Mouse (Mus musculus) adrenal gland, adult 8-10 months (tissue): ENCODE data around the gene Gm6871. TPM values are rescaled to one million over a fixed set of nuclear protein-coding genes. Genes with fewer than 3 reads are reported as not detected.
"Not testable (repeated sequence)": the region's sequence is repeated elsewhere in the genome, so short reads cannot be mapped to it uniquely, and the experiment has no call there.

Experiments used
- DNase-seq: peaks from one replicate; pipeline ENCODE4 v3.0.0; 2022
- total RNA-seq, 4 experiments: library from RNA; stranded (reverse); gene quantifications; 2 replicates each; pipeline ENCODE4 v1.2.4; 2022

Gene Gm6871
- under 1 TPM; 0.55 to 0.67 (median 0.57) TPM for total RNA-seq

GRCm38 (mm10) chr7:41573562-41573961, at the start of gene Gm6871:
Gene Gm6871, minus strand, starts transcription at chr7:41573662.
- DNase-seq = not testable (repeated sequence)

DNA sequence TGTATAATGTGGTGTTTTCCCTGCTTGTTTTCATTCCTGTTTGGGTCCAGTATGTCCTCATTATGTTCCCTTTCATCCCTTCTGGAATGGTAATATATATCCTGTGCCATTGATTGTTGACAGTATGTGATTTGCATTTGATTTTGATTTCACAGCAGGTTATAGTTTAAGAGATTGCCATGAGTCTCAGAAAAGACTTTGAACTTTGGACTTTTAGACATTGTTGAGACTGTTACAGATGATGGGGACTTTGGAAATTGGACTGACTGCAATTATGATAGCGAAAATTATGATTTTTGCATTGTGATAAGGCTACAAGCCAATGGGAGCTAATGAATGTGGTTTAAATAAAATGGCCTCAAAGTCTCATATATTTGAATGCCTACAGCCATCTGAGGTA, 42.8 kb upstream of the Gm6871 start:
- DNase-seq = not testable (repeated sequence)

DNA sequence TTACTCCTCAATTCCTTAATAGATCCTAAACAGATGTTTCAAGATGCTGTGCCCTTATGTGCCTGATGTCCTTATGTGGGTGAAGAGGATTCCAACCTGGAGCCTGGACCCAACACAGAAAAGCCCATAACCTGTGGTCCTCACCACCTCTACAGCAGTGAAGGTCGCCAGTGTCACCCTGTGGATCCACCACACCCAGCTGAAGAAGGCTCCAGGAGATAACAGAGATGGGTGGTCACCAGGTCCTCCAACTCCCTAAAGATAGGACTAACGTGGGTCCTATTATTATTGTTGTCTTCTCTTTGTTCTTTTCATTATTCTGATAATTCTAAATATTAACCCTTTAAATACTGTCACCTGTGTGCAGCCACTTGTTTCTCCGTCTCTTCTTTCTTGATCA, 38.2 kb upstream of the Gm6871 start:
- no peak for DNase-seq

DNA sequence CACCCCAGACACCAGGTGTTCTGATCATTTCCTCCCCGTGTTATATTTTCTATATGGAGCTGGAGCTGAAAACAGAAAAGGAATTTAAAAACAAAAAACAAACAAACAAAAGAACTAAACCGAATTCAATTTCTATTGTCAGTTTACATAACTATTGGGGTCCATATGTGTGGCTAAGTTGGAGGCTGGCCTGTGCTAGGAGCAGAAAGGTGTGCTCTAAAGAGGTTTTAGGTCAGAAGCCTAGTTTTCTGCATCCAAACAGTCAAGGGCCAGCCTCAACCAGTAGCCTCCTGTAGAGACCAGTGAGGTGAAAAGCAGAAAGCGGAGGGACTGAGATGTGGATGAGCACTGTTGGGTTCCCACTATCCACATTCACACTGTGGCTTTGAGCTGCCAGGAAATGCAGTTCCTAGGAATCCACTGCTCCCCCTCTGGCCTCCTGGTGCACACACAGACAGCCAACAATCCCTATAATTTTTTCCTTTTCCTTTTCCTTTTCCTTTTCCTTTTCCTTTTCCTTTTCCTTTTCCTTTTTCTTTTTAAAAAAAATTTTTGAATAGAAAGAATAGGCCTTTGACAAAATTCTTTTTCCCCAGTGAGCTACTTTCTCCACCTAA, 26.6 kb upstream of the Gm6871 start:
- no peak for DNase-seq

GRCm38 (mm10) chr7:41599034-41599813, 25.8 kb upstream of the Gm6871 start, which contains the start of gene 2610021A01Rik:
Gene 2610021A01Rik, plus strand, starts transcription at chr7:41599230.
- peak; percentile 94 for DNase-seq

DNA sequence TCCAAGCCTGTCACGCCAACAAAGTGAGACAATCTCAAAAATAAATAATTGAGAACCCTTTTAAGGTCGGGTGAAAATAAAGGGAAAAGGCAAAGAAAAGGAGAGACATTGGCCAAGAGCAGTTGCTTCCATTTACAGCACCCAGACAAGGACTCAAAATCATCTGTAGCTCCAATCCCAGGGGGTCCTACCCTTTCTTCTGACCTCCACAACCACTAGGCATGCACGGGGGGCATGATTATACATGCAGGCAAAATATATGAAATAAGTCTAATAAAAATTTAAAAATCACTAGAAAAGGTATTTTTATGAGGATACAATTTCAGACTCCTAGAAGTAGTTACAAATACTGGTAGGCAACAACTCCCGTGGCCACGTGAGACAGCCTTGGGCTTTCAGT, 25.2 kb upstream of the Gm6871 start:
- DNase-seq = no peak

DNA sequence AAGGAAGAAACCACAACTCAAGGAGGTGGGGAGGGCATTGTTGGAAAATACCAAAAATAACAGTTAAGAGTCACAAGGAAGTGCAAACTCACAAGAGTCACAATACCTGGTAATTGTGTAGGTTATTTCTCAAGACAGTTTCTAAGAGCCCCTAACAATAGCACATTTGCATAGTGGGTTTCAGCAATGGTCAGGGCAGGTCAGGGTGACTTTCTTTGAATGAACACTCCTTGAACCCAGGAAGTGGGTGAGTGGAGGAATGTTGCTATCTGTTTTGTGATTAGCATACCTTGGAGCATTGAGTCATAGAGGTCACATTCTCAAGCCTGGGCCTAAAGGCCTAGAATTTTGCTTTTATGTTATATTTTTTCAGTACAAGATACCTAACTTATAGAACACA, 14.4 kb upstream of the Gm6871 start:
- DNase-seq = not testable (repeated sequence)

DNA sequence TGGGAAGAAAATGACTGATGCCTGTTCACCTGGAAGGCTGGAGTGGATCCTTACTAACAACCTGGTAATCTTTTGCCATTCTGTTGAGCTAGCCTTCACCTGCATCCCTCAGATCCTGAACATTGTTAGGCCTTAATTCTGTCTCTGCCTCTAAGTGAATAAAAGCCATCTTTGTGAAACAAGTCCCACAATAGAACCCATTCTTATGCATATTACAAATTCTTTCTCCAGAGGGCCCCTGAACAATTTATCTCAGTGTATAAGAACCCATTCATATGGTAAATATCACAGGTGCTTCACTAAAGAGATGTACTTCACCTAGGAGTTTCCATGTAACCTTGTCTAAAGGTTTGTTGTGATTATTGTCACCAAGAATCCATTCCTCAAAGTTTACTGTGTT, 8.6 kb upstream of the Gm6871 start:
- no peak for DNase-seq

DNA sequence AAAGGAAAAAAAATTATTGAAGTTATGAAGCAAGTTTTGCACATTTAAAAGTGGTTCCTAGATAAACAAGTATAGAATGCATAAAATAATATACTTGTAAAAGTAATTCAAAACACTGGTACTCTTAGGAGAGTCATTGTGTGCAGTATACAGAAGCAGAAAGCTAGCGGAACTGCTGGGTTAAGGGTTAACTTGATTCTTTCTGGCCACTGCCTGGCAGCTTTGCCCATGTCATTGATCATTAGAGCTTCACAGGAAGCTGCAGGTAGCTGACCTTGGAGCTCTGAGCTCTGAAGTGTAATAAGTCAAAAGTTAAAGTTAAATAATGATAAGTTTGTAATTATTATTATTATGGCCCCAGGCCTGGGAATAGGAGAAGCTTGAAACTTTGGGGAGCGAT, 4.5 kb upstream of the Gm6871 start:
- DNase-seq = no peak

- DNase-seq = no peak
Observed at GRCm38 (mm10) chr7:41560681-41561080, 12.8 kb downstream of the Gm6871 start.

DNA sequence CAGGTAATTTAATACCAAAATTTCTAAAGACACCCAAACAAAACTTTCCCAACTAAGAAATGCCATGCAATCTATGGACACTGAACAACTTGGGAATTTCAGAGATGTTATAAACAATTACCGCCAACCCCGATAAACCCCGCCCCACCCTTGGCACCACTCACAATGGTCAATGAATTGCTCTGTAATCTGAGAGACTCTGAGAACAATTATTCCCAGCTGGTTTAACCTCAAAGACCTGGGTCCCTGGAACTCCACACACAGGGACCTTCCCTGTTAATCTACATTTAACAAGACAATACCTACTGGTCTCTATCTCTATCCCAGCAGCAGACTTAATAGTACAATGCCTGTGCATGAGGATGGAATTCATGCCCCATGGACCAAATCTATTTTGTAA, 60.8 kb downstream of the Gm6871 start:
- DNase-seq = no peak

DNA sequence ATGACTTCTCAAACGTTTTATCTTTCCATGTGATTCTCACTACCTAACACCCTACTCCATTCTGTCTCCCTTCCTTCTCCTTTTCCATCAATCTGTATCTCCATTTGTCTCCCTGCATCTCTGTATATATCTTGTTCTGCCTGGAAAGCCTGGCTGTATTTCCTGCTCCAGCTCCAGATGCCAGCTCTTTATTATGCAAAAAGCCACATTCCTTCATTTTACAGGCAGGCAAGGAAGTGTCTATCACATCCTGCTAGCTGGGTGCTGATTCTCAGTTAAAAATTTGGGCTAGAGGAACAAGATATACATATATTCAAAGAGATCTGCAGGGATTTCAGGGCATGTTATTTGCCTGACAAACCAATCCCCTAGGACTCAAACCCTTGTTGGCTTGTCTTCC, 61.3 kb downstream of the Gm6871 start:
- DNase-seq = no peak

GRCm38 (mm10) chr7:41502402-41502801, 71.1 kb downstream of the Gm6871 start:
- DNase-seq = no peak

GRCm38 (mm10) chr7:41500151-41500934, 73.1 kb downstream of the Gm6871 start:
- peak; percentile 67 for DNase-seq

GRCm38 (mm10) chr7:41499389-41500049, 73.9 kb downstream of the Gm6871 start, which contains the start of the genes Gm20449 and AW146154:
Gene Gm20449, minus strand, starts transcription at chr7:41499417.
Gene AW146154, minus strand, starts transcription at chr7:41499890.
- DNase-seq = peak; percentile 97

DNA sequence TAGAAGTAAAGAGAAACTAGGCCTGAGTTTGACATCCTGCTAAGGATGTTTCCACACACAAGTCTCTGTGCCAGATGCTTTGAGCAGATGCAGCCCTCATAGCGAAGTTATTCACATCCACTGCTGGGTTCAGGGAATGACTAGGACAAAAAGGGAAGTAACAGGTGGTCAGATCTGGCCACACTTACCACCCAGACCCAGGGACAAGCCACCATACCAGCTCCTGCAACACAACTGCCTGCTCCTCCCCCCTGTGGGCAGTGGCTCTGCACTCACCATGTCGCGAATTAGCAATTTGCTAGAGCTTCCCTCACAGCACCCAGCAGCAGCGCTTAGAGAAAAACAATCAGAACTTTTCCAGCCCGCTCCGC, 74.5 kb downstream of the Gm6871 start:
- DNase-seq = not testable (repeated sequence)

GRCm38 (mm10) chr7:41498464-41498863, 75.0 kb downstream of the Gm6871 start:
- DNase-seq = not testable (repeated sequence)

DNA sequence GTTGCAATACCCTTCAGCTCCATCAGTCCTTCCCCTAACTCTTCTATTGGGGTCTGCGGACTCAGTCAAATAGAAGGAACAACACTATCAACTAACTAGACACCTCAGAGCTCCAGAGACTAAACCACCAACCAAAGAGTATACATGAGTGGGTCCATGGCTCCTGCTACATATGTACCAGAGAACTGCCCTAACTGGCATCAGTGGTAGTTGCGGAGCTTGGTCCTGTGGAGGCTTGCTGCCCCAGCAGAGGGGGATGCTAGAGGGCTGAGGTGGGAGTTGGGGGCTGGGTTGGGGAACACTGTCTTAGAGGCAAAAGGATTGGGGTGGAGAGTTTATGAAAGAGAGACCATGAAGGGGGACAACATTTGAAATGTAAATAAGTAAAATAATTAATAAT, 75.6 kb downstream of the Gm6871 start:
- DNase-seq = no peak
